Mouse (Mus musculus) cerebellum, adult 9-10 months (tissue): Measurements from ENCODE around the gene Lmbr1l.
"Not testable (repeated sequence)": the region's sequence is repeated elsewhere in the genome, so short reads cannot be mapped to it uniquely, and the experiment has no call there.

Experiments used
- DNase-seq: peaks from one replicate; pipeline ENCODE4 v3.0.0; 2022

Lmbr1l gene

DNA sequence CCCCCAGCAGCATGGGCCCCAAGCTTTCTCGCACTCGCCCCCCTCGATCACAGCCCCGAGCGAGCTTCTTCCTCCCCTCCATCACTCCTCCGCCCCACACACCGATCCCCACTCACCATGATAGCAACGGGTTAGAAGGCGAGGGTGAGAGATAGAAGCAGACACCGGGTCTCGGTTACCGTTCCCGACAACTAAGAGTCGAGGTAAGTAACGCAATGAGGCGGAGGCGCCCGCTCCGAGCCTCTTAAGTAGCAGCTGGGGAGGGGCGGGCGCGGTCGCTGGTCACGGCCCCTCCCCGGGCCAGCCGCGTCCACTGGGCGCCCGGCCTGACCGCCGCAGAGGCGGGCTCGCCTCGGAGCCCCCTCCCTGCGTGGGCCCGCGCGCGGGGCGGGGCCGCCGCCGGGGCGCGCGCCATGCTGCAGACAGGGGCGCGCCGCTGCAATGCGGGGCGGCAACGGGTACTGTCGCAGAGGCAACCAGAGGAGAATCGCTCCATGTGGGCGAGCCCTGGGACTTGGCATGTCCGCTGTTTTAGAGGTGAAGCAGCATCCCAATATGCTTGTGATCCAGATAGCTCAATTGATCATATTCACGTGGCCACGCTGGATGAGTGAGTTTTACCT is 16.3 kb upstream of the Lmbr1l start, which contains the start of gene Tuba1b:
Tuba1b (minus strand) TSS at position 349 of the 623 bp plus-strand sequence.
- peak; percentile 94 for DNase-seq

GRCm38 (mm10) chr15:98933833-98934216 is 15.8 kb upstream of the Lmbr1l start:
- DNase-seq: peak; percentile 97

DNA sequence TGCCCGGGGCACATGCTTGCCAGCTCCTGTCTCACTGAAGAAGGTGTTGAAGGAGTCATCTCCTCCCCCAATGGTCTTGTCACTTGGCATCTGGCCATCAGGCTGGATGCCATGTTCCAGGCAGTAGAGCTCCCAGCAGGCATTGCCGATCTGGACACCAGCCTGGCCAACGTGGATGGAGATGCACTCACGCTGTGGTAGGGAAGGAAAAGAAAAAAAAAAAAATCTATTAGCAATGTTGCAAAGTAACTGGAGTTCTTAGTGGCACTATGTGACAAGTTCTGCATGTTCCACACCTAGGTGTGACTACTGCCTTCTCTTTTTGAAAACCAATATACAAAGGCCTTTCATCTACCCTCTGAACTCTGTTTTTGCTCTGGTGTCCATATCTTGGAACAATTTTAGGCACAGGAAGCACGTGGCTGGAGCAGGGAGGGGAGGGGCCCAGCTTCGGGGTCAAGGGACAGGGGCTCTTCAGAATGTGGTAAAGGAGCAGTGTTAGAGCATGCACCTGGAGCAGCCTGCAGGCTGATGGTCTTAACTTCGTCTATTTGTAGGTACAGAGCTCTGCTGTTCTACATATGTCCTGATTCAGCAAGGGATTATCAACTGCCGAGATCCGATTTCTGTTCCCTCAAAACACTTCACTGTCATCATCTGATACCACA is 15.1 kb upstream of the Lmbr1l start:
- DNase-seq: peak; percentile 74

DNA sequence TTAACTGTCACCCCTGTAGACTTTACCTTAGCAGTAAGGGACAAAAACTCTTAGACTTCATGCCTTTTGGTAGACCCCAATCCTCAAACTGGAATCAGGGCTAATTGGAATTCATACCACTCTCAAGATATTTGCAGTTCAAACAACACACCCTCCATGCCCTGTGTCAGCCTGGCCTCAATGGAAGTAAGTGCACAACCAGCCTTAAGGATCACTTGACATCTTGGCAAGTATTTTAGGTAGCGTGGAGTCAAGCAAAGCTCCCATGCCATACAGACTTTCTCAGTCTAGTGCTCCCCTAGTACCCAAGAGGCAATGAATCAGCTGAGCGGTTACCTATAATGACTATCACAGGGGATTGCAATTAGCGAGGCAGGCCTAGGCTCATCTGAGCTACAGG is 13.0 kb upstream of the Lmbr1l start:
- no peak for DNase-seq

DNA sequence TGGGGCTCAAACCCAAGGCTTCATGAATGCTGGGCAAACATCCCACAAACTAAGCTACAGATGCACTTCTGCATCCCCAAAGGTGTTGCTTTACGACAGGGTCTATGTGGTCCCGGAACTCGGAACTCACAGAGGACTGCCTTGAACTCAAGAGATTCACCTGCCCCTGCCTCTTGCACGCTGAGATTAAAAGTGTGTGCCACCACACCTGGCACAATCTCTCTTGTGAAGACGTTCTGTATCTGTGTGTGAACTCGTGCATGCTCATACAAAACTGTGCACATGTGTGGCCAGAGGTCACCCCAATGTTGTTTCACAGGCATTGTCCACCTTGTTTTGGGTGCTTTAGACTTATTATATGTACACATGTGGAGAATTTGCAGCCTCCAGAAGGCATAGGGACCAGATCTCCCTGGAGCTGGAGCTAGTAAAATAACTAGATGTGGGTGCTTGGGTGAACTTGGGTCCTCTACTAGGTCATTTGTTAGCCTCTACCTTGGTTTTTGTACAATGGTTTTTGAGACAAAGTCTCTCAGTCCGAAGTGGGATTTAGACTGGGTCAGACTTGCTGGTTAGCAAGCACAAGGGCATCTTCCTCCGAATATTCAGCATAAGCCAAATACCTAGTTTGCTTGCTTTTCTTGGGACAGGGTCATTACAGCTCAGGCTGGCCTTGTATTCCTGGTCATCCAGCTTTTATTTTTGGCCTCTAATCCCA is 12.1 kb upstream of the Lmbr1l start:
- DNase-seq: no peak

DNA sequence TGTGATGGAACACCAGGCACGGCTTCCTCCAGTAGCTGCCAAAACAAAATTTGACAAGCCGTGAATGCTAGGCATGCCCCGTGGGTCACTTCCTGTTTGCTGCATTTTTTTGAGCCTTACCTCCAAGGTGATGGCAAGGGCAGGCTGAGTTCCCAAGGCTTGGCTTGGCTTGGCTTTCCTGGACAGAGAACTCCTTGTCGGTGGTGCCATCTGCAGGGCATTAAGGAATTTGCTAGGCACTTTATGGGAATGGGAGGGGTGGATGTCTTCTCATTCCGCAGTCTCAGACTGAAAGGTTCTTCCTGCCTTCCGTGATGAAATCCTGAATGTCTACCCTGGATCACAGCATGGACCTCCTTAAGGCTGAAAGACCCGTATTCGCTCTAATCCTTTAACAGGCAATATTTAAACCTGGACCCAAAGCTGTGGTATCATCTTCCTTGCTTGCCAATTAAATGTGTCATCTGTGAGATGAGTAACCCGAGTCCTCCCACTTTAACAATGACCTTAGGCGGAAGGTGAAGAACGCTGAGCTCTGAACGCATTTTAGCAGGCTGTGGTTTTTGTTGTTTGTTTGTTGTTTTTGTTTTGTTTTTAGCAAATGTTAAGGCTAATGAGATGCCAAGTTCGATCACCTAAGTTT is 10.7 kb upstream of the Lmbr1l start:
- DNase-seq: peak; percentile 89

DNA sequence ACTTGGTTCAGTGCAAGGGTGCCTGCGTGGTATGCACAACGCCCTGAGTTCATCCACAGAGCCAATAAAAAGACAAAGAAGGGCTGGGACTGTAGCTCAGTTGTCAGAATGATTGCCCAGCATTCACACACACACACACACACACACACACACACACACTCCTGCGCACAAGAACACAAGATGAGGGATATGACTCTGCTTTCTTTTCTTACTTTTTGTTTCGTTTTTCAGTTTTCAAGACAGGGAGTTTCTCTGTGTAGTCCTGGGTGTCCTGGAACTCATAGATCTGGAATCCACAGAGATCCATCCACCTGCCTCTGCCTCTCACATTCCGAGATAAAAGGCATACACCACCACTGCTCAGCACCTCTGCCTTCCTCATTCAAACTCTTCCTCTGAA is 9.5 kb upstream of the Lmbr1l start:
- DNase-seq: no peak

GRCm38 (mm10) chr15:98924682-98925081 is 6.7 kb upstream of the Lmbr1l start:
- no peak for DNase-seq

DNA sequence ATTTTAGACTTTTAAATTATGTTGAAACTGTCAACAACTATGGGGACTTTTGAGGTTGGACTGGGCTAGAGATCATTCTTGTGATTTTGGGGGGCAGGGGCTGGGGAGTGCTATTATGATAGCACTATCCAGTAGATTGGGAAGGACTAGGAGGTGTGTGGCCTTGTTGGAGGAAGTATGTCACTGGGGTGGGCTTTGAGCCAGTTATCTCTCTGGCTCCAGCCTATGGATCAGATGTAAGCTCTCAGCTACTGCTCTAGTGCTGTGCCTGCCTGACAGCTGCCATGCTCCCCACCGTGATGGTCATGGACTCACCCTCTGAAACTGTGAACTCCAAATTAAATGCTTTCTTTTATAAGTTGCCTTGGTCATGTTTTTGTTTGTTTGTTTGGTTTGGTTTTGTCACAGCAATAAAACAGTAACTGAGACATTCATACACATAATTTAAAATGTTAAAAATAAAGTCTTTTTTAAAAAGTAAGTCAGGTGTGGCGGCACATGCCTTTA is 5.1 kb upstream of the Lmbr1l start:
- no peak for DNase-seq

- DNase-seq: no peak
Observed at GRCm38 (mm10) chr15:98922581-98922980, 4.5 kb upstream of the Lmbr1l start.

DNA sequence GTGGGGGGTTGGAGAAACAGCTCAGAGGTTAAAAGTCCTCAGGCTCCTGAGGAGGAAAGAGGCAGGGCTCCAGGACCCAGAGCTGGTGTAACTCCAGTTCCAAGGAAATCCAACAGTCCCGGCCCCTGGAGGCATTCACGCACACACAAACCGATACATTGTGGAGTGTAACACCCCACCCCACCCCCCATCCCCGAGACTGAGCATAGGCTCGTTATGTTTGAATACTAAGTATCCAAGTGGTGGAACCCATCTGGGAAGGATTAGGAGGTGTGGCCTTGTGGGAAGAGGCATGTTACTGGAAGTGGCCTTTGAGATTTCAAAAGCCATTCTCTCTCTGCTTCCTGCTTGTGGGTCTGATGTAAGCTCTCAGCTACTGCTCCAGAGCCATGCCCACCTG is 3.5 kb upstream of the Lmbr1l start:
- DNase-seq: no peak

GRCm38 (mm10) chr15:98918499-98918895 is 466 bp upstream of the Lmbr1l start:
- DNase-seq: not testable (repeated sequence)

DNA sequence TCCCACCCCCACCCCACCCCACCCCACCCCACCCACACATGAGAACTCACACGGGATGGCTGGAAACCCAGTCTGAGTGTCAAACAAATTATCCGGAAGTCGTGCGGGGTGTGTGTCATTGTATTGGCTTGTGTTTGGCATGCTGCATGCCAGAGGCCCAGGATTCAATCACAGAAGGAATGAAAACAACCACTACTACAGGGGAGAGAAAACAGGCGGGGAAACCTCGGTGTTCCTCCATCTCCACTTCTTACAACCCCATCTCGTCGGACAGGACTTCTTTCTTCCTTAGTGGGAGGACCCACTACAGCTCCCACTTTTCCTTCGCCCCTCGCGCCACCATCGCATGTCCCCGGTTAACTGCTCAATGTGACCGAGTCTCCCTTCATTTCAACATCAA is 940 bp downstream of the Lmbr1l start:
- no peak for DNase-seq

DNA sequence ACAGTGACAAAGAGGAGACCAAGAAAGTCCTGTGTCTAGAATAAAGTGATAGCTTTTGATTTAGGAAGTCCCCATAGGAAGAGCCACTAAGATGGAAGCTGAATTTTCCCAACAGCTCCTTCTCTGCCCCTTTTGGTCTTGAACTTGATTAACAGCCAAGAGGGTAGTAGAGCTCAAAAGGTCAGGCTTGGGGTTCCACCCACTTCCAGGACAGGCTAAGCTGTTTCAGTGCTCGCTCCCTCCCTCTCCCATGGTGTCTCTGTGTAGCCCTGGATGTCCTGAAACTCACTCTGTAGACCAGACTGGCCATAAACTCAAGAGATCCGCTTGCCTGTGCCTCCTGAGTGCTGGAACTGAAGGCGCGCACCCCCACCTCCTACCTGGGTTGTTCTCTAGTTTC is 2.0 kb downstream of the Lmbr1l start:
- DNase-seq: no peak

DNA sequence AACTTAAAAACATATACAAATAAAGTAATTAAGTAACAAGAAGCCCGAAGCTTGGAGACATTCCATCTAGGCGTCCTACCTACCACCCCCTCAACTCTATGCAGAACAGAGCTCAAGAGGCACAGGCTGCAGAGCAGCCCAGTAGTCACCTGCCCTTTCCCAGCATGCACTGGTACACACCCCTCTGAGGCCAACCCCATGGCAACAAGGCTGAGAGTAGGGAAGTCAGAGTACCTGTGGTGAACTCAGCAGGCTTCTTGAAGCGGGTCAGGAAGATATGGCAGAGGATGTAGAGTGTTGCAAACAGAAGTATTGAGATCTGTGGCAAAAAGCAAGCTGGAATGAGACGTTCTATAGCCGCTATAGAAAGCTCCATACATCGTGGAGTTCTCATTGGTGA is 3.1 kb downstream of the Lmbr1l start:
- no peak for DNase-seq

DNA sequence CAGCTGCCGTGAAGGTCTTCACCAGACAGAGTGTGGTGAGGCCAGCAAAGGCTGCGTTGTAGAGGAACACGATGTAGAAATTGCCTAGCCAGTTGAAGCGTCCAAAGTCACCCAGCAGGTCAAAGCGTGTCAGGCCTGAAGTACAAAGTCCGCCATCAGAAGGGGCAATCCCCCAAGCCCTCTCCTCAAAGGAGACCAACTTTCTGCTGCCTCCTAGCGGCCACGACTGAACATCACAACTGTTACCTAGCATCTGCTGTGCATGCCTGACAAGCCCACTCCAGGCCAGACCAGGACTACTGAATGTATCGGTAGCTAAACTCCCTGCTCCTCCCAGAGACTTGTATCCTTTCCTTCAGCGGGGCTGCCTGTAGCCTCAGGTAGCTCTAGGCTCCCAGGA is 13.3 kb downstream of the Lmbr1l start:
- no peak for DNase-seq

DNA sequence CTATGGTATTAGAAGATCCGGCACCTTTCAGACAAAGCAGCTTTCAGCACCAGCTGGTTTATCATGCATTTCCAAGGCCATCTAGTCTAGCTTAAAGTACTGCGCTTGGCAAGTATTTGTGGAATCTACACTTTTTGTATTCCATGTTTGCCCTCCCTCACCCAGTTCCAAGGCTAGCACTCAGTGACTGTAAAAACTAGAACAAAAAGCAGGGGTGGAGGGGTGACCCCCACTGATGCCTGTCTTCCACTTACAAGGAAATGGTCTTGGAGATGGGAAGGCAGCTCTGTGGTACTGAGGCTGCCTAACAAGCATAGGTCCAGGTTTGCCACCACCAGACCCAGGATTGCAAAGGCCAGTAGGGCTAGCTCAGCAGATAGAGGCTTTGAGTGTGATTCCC is 15.4 kb downstream of the Lmbr1l start:
- DNase-seq: no peak

DNA sequence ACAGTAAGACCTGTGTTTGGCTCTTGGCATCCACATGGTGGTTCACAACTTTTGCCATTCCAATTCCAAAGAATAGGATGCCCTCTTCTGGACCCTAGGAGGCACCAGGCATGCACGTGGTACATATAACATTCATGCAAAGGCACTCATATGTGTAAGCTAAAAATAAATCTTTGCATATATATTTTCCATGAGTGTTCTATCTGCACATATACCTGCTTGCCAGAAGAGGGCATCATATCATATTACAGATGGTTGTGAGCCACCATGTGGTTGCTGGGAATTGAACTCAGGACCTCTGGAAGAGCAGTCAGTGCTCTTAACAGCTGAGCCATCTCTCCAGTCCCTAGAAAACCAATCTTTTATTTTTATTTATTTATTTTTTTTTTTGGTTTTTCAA is 16.5 kb downstream of the Lmbr1l start:
- no peak for DNase-seq

GRCm38 (mm10) chr15:98897928-98898800 is 19.9 kb downstream of the Lmbr1l start, which contains the start of gene Dhh:
Gene Dhh (minus strand): TSS chr15:98898540.
- no peak for DNase-seq

- no peak for DNase-seq
Observed at GRCm38 (mm10) chr15:98897495-98897894, 20.5 kb downstream of the Lmbr1l start.

DNA sequence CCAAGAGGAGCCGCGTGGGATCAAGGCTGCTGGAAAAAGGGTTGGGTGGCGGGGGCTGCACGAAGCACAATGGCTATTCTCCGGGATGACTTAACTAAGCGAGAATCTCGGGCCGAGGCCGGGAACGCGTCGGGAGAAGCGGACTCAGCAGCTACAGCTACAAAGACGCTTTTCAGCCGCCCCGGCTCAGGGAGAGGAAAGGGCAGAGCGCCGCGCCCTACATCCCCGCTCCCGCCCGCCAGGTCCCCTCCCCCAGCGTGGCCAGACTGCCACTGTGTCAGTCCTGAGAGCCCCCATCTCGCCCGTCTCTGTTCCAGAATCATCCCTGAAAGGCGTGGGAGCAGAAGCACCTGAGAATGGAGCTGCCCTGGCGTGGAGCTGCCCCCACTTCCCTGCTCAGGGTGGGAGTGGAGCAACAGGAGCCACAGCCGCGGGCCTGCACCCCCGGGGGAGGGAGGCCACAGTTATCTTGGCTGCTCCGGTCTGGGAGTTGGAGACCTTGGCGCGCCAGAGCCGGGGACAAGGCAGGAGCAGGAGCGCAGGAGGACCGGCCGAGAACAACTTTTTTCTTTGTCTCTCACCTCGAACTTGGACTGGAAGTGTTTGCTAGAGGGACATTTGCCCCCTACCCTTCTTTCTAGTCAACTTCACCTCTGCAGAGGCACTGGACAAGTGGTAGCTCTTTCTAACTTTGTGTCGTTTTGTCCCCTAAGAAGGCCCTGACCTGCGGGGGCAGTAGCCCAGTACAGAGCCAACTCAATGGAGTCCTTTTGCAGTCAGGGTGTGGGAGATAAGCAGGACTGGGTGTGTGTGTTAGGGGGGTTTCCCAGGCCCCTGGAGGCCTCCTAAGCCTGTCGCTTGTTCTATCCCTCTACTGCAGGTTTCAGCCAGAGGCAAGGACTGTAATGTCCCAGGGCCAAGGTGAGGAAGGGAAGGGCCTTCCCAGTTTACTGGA is 22.1 kb downstream of the Lmbr1l start:
- DNase-seq: no peak
